Mouse (Mus musculus) kidney, postnatal 36 days (tissue): ENCODE results near the gene Gm10521.
"Not testable (repeated sequence)": the region's sequence is repeated elsewhere in the genome, so short reads cannot be mapped to it uniquely, and the experiment has no call there.

Source experiments
- DNase-seq, 2 experiments: peaks; one replicate each; pipeline ENCODE4 v3.0.0; 2021 to 2022; ENCODE audit warnings: mixed read lengths in 2 of 2

Gm10521 gene

DNA sequence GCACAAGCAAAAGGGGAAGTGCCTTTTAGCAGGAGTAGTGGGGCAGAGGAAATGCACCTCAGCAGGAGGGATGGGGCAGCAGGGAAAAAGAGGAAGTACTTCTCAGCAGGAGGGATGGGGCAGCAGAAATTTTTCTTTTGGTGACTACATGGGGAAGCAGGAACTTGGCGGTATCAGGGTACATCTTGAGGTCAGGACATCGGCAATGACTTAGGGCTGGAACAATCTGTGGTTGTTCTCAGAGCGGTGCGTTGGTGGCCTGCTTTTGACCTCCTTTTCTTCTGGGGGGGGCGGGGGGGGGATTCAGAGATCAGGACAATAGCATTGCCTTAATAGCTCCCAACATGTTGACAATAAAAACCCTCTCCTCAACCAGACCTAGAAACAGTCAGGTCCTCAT, at the start of gene Gm10521:
Gm10521 (plus strand) TSS at position 301 of the 400 bp plus-strand sequence.
- not testable (repeated sequence) for DNase-seq

DNA sequence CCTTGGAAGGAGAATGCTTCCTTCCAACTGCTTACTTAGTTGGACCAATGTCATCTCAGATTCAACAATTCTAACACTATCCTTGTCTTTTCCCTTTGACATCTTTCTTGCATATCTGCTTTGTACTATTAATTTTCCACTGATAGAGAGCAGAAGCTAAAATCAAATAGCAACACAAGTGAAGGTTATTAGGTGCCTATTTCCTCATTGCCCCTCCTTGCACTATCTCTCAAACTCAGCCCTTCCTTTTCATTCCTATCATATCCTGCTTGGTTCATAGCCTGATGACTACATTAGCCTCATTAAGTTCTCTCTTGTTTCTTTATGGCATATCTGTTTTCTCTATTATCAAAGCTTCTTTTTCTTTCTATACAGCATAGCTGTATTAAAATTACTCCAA, 47.3 kb upstream of the Gm10521 start:
- no peak for DNase-seq

DNA sequence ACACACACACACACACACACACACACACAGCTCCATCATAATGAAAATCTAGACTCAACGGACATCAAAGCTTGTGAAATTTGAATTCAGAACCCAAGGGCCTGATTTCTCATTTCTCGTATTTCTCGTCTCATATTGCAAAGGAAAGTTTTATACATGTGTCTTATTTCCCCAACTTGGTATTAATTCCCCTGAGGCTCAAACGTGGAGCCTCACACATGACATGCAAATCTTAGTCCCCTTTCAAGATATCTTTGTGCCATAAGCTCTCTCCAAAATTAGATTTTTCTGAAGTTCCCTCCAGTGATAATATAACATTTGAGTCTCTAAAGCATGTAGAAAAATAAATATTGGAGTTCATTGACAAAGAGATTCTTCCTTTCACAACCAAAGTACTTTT, 46.7 kb upstream of the Gm10521 start:
- DNase-seq = no peak

DNA sequence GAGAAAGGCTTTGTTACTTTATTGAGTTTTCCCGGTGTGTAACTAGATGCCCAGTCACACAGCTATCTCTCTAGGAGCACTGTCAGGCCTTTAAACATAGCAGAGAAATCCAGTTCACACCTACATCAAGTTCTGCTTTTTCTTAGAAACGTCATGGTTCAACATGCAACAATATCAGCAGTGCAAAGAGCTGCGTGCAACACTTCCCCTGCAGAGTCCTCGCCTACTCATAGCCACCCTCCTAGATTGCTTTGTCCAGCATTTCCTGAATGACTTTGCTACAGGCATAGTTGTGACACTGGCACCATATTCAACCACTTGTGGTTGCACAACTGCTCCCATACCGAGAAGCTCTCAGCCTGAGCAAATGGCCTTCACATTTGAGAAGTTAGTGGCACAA, 46.0 kb upstream of the Gm10521 start:
- no peak for DNase-seq

DNA sequence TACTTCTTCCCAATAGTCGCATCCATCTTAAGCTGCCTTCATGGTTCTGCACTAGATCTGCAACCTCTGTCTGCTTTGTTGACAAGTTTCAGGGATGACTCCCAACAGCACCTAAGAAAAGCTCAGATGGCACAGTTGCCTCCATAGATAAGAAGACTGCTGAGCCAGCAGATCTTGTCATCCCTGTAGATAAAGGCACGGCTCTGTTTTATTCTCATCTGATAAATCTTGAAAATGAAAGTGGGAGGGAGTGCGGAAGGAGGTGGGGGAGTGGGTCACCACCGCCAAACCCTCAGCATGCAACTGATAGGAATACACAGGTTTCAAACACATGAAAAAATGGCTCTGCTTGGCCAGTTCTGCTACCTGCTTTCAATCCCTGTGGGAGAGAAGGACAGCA, 30.0 kb upstream of the Gm10521 start:
- no peak for DNase-seq

DNA sequence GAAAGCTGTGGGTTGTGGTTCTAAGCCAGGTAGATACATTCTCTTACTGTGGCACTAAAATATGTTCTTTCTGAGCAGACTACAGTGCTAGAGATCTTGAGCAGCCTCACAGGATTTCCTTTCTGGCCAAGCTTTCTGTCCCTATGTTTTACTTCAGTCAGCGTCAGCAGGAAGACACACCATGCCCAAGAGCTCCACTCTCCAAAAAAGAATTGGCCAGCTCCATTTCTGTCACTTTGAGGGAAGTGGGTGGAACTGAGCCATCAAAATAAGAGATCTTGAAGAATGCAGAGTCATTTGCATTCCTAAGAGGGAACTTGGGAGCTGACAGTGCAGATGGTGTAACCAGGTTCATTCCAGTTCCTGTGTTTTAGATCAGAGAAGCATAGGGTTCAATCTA, 8.5 kb upstream of the Gm10521 start:
- no peak for DNase-seq

DNA sequence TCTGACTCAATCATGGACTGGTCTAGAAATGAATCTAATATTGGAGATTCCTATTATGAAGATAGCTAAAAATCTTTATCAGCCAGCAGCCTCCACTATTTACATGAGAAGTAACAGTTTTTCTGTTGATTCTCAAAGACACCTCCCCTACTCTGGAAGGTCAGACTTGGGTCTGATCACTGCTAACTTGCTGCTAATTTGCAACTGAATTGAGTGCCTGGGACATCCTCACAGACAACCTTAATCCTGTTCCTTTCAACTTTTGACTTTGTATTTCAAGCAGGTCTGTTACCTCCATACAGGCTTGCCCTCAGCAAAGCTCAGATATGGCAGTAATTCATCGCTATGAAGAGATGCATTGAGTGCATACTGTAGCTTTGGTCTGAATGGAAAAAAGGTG, 8.5 kb downstream of the Gm10521 start:
- no peak for DNase-seq

DNA sequence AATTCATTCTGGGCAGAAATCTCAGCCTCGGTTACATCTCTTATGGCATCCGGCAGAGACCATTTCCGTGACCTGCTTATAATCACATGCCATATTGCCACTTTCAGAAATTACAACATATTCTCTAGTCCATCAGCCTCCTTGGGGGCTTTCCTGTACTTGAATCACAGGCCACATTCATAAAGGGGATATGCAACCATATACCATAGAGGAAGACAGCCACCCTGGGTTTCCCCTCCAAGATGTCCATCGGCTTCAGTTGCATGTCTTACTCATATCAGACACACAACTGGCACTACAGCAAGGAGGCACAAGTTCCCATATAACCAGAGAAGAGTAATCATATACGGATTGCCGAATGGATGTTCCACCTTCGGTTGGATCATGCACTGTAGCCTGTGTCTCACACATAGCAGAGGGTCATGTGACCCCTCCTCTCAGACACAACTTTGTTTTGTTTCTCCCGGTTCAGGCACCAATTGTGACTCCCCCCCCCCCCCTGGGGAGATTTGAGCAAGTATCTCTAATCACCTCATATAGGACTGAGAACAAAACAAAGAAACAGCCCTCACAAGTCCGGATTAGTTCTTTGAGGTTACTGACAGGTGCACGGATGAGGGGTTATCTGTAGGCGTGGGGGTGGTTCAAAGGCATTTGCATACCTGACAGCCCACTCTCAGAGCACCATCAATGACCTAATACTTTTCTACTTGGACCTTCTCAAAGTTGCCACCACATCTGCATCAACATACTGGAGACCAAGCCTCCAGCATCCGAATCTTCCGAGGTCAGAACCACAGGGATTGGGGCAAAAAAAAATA, 20.4 kb downstream of the Gm10521 start:
- DNase-seq = no peak

DNA sequence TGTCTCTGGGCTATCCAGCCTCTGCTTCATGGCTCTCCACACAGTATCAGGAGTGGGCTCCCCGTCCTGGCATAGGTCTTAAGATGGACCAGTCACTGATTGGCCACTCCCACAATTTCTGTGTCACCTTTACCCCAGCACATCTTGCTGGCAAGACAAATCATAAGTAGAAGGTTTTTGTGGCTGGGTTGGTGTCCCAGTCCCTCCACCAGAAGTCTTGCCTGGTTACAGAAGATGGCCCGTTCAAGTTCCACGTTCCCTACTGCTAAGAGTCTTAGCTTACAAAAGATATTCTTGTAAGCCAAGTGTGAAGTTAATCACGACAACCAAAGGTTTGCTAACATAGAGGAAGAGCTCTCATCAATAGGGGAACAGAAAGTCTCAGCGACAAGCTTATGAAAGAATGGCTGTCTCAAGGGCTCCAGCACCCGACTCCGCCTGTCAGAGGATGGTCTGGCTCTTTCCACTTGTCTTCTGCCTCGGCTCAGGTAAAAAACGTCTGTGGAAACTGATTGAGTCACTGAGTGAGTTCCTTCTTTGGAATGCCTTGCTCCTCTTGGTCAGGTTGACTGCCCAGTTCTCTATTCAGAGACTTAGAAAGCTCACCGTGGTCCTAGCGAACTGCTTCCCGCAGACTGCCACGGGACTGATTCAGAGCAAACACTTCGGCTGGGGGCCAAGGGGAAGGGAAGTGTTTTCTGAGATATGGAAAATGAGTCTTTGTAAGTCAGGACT, 22.0 kb downstream of the Gm10521 start, which contains the start of gene Slamf6:
Slamf6 (plus strand) TSS at position 211 of the 735 bp plus-strand sequence.
- peak in 1 of 2 experiments; percentile 3 for DNase-seq

DNA sequence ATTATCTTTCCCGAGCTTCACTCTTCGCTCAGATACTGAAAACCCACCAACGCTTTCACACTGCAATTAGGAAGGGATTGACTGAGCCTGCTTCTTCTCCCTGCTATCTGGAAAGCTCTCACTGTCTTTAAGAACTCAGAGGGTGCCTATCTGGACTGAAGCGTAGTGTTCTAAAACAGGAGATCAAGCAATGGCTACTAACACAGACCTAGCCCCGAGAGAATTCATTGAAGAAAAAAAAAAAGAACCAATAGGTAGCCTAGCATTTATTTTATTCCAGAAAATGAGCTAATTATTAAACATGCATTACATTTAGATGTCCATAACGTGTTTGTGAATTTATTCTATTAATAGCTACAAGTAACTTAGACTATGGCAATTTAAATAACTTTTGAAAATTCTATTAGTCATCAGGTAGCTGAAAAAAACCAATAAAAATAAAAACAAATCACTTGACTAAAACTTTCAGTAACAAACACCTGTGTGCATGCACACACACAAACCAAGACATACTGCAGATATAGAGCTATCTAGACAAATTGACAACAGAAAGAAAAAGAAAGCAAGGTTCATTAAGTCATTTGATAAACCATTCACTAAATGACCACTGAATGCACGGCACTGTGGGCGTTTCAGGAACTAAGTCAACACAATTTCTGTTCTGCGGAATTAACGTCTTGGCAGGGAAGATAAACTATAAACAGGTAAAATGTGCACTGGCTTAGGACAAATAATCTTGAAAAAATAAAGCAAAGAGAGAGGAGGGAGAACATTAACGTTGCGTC, 22.9 kb downstream of the Gm10521 start:
- DNase-seq = no peak

DNA sequence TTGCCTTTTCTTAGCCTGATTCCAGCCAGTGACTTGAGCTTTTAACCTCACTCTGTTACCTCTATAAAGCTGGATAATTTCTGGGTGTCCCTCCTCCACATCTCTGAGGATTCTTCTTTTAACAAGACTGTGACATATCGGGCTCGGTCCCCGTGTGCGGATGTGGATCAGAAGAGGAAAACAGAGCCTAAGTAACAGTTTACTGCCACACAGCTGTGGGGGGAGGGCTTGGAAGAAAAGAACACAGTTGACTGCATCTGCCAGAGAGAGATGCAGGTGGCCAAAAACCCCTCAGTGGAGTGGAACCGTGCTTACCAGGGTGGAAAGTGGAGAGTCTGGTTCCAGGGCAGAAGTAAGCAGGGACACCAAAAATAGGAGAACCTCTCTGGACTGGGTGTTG, 23.7 kb downstream of the Gm10521 start:
- no peak for DNase-seq

DNA sequence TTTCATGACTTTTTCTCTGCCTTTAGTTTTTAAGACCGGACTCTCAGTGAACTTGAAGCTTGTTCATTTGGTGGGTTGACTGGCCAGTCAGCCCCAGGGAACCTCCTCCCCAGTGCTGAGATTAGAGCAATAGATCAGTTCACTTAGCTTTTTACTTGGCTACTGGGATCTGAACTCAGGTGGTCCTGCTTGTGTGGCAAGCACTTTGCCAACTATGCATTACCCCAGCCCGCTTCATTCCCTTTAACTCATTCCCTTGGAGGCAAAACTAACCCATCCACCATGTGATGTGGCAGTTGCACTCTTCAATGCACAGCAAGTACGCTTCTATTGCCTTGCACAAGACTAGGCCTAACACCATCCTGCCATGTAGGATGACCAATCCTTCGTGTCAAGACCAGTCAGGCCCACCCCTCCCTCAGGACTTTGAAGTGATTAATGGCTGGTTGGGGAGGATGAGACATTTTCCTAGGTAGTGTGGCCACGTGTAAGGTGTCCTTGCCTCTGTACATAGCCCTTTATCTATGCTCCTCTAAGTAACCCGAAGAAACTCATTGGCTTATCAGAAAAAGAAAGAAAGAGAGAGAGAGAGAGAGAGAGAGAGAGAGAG, 24.5 kb downstream of the Gm10521 start:
- DNase-seq = no peak

DNA sequence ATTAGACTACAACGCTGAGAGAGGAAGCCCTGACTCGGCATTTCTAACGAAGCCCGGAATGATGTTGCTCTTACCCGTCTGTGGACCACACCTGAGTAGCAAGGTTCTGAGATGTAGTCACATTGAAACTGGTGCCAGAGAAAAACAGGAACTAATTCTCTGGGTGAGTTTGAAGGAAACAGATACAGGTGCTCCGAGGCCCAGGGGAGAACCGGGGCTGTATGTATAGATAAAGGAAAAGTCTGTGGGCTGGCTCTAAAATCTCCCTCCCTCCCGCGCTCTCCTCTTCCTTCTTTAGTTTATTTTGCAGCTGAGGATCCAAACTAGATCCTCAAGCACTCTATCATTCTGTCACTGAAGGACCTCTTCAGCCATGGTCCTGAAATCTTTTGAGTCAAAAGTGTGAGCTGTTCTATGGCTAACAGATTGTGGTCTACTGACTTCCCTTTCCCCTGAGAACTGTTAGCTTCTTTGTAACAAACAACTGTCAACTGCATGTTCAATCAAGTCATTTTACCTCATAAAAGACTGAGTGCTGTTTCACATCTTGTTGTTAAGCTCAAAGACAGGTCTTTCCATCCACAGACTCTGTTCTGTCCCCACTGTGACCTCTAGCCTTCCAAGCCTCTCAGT, 25.6 kb downstream of the Gm10521 start:
- DNase-seq = no peak

DNA sequence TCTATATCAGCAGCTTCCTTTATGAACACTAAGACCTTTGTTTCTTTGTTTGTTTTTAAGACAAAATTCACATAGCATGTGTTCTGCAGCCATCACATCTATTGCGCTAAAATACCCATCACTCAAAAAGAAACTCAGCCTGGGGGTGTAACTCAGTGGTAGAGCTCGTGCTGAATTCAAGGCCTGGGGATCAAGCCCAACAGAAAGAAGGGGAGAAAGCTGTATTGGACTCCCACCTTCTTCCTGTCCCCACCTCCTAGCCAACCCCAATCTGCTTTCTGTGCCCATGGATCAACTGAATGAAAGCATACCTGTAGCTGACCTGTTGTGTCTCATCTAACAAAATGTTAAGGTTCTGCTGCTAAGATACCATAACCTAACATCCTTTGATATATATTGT, 26.2 kb downstream of the Gm10521 start:
- DNase-seq = no peak

DNA sequence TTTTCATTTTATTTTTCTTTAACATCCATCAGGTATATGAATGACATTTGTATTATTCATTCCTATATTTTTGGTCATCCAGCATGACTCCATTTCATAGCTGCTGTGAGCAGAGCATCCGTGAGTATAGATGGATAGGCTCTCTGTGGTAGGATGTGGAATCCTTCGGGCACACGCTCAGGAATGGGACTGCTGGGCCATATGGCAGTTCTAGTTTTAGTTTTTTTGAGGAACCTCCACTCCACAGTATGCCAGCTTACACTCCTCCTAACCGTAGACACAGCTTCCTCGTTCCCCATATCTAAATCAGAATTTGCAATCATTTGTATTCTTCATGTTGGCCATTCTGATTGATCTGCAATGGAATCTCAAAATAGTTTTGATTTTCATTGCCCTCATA, 27.4 kb downstream of the Gm10521 start:
- no peak for DNase-seq

DNA sequence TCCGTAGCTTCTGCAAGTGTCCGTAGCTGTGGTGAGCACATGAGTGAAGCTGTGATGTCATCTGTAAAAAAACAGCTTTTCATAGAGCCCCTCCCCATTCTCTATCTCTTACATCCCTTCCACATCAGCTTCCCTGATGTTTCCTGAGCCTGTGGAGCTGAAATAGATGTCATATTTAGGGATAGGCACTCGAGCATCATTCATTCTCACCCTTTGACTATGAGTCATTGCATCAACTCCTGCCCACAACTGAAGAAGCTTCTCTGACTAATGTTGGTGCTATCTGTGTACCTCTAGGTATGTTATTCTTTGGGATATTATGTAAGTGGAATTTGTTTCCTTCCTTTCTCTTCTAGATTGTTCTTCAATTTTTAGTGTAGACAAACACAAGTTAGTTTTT, 29.4 kb downstream of the Gm10521 start:
- no peak for DNase-seq

DNA sequence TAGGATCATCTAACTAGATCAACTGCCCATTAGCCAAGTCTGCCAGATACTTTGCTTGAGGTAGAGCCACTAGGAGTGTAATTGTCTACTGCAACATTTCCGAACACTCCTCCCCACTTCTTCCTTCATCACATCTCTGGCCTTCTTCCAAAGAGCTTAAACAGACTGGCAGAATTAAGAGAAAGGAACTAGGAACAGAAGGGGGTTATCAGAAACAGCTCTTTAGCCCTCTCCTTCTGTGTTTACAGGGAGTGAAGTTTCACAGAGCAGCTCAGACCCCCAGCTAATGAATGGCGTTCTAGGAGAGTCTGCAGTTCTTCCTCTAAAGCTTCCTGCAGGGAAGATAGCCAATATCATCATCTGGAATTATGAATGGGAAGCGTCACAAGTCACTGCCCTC, 38.4 kb downstream of the Gm10521 start:
- DNase-seq = no peak

DNA sequence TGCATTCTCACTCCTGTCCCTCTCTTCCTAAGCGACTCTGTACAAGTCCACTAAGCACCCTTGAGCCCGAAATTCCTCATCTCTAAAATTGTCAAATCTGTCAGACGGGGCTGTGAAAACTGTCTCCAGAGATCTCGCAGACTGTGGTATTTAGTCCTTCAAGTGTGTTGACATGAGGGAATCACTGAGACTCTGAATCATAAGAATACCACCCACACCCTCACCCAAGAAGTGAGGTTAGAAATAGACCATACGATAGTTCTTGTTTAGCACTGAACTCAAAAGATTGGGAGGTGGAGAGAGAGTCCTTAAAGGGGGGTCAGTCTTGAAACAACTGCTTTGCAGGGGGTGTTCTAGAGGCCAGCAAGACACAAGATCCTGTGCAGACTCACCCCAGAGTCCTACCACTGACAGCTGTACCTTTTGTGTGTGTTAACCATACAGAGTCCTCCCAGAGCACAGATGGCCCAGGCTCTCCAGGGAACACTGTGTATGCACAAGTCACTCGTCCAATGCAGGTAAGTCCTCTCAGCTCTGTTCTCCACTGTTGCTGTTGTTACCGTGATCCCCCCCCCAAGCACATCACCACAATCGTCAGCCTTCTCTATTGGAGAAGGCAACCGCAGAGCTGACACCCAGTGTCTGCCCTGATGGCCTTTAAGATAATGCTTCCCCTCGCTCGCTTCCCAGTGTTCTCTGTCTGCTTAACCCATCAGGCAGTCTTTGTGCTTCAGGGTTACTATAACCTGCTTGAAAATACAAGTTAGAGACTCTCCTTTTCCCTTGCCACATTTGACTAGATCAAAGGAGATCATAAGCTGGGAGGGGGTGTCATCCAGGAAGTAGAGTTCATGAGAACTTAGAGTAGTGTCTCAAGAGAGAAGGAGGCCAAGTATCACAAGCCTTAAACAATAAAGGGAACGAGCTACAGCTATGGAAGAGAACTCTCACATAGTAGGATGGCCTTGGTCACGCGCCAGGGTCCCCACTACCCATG, 43.8 kb downstream of the Gm10521 start:
- no peak for DNase-seq

DNA sequence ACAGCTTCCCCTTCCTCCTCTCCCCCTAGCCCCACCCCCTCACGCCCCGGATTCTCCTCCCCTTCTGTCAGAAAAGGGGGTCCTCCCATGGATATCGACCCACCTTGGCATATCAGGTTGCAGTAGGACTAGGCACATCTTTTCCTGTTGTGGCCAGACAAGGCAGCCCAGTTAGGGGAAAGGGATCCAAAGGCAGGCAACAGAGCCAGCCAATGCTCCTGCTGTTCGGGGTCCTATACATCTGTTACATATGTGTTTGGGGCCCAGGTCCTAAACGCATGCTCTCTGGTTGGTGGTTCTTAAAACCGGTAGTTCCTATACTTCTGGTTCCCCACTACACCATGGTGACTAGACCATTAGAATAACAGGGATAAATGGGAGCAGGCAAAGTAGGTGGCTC, 45.2 kb downstream of the Gm10521 start:
- no peak for DNase-seq

DNA sequence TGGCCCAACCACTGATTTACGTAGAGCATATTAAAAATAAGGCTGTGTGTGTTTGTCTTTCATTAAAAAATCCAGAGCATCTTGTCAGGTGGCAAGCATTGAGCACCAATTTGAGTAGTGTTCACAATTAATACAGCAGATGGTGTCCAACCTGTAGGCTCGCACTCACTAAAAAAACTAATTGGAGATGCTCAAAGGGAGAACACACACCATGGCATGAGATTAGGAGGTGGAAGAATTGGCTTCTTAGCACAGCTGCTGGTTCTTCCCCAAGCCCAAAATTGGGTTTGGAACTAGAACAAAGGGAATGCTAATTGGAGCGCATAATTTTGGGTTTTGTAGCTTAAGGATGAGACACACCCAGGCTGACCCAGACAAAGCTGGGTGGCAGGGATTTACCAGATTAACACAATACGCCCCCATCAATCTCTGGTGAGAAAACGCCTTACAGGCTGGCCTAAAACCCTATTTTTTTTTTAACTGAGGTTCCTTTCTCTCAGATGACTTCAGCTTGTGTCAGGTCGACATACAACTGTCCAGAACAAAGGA, 51.1 kb downstream of the Gm10521 start:
- DNase-seq = no peak
